In the genomic region with DNA sequence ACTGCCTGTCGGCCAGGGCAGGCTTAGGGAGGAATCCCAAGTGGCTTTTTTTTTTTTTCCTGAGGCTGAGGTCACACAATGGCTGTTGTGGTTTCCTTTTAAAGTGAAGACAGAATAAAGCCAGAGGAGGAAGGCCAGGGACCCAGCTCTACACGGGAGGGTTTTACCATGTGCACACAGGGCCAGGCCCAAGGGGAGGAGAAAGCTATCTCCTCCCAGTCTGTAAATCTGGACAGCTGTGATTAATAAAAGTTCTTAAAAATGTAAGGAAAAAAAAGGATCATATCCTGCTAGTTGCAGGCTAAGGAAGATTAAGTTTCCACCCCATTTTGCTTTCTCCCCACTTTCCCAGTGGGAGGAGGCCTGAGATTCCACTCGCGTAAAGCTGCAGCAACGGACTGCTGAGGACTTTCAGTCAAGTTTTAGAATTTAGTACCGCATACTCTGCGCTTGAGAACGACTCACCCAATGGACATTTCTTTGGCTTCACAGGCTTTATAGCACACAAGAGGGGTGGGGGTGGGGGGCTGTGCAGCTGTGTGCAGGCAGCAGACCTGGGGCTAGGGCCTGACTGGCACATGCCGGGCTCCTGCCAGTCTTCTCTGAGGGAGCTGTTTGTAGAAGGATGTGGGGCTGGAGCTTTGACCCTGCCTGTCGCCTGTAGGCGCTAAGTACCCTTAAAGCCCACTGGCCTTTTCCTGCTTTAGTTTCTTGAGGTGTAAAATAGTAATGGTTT, we compare ENCODE assay signal across 10 mouse cellular contexts.
DNase-seq lines count a peak whose midpoint lies in the region; ATAC-seq and TF ChIP-seq lines count a peak whose summit lies in the region.
"Had no signal": no experiment of that assay in that cellular context is flagged by ENCODE, and none has a peak within 500 bp of the region (broad histone marks: within the 10 kb centered on the region; RNA-seq: fewer than 3 reads in every experiment).

No protein-coding gene starts in this region.

- peak overlapping the region; percentile 66 for H3K27ac ChIP-seq in layer of hippocampus, adult 2 months
- peak overlapping the region; percentile 95 for H3K27ac ChIP-seq in embryonic facial prominence, embryonic 15.5 days (replicated peaks)
- peak overlapping the region; percentile 92 for H3K27ac ChIP-seq in hindbrain, embryonic 13.5 days
- peak overlapping the region; percentile 36; the same call in 1 of the 2 replicates for H3K27ac ChIP-seq in midbrain, embryonic 16.5 days (ENCODE audit: low read length)

- no peak overlapping the region; the same call in 1 of the 2 replicates for H3K4me3 ChIP-seq in layer of hippocampus, adult 2 months
- H3K4me3 ChIP-seq in embryonic facial prominence, embryonic 15.5 days (replicated peaks) = no peak overlapping the region
- H3K4me3 ChIP-seq in hindbrain, embryonic 13.5 days = no peak overlapping the region
- H3K4me3 ChIP-seq in midbrain, embryonic 16.5 days (ENCODE audit: low read depth, low read length) = no peak overlapping the region
- H3K4me3 ChIP-seq: megakaryocyte, embryonic 14.5 days had no signal

- no peaks in the 10 kb centered on the region for H3K27me3 ChIP-seq in embryonic facial prominence, embryonic 15.5 days
- no peaks in the 10 kb centered on the region for H3K27me3 ChIP-seq in hindbrain, embryonic 13.5 days
- no peaks in the 10 kb centered on the region for H3K27me3 ChIP-seq in midbrain, embryonic 16.5 days (ENCODE audit: control insufficient read depth, insufficient read depth, low read depth, low read length)

- peak overlapping the region; percentile 38 for H3K4me2 ChIP-seq in embryonic facial prominence, embryonic 15.5 days (replicated peaks)
- no peak overlapping the region for H3K4me2 ChIP-seq in hindbrain, embryonic 13.5 days
- no peak overlapping the region for H3K4me2 ChIP-seq in midbrain, embryonic 16.5 days (ENCODE audit: low read length)

- peaks cover 79% of the 10 kb centered on the region for H3K4me1 ChIP-seq in embryonic facial prominence, embryonic 15.5 days
- peaks cover 73% of the 10 kb centered on the region for H3K4me1 ChIP-seq in hindbrain, embryonic 13.5 days (replicated peaks)
- peaks cover 59% of the 10 kb centered on the region for H3K4me1 ChIP-seq in midbrain, embryonic 16.5 days (ENCODE audit: control insufficient read depth, insufficient read depth, low read length)

- peaks cover 11% of the 10 kb centered on the region for H3K36me3 ChIP-seq in embryonic facial prominence, embryonic 15.5 days
- peaks cover 17% of the 10 kb centered on the region for H3K36me3 ChIP-seq in hindbrain, embryonic 13.5 days
- H3K36me3 ChIP-seq in midbrain, embryonic 16.5 days (ENCODE audit: control insufficient read depth, insufficient read depth, low read length) = peaks cover 14% of the 10 kb centered on the region

- TF ChIP-seq CTCF in layer of hippocampus, adult 2 months (conservative IDR thresholded peaks at IDR 0.05) = no peak

- H3K9me3 ChIP-seq in embryonic facial prominence, embryonic 15.5 days (replicated peaks) = no peaks in the 10 kb centered on the region
- H3K9me3 ChIP-seq in hindbrain, embryonic 13.5 days = no peaks in the 10 kb centered on the region
- no peaks in the 10 kb centered on the region for H3K9me3 ChIP-seq in midbrain, embryonic 16.5 days (replicated peaks; ENCODE audit: control insufficient read depth, low read length, poor library complexity, severe bottlenecking)
- H3K9me3 ChIP-seq: megakaryocyte, embryonic 14.5 days had no signal

- no peak overlapping the region for H3K9ac ChIP-seq in embryonic facial prominence, embryonic 15.5 days
- H3K9ac ChIP-seq in hindbrain, embryonic 13.5 days = peak overlapping the region; percentile 43; the same call in 1 of the 2 replicates
- peak overlapping the region; percentile 43 for H3K9ac ChIP-seq in midbrain, embryonic 16.5 days (ENCODE audit: low read depth, low read length)

- ATAC-seq in embryonic facial prominence, embryonic 15.5 days (ENCODE audit: insufficient number of reproducible peaks, low FRiP score, low TSS enrichment, low read depth) = 0 out of 2 replicates have a peak, but pooled peaks have one; percentile 40
- ATAC-seq in hindbrain, embryonic 13.5 days (ENCODE audit: low FRiP score) = no peak
- no peak; the same call in 1 of the 2 replicates for ATAC-seq in midbrain, embryonic 16.5 days

- no peak for DNase-seq in layer of hippocampus, adult 2 months (ENCODE audit: low spot score in 2 of 2)
- no peak for DNase-seq in layer of hippocampus, postnatal 25 days (ENCODE audit: extremely low spot score in 1 of 2, low spot score in 1 of 2)
- no peak for DNase-seq in MN1 (ENCODE audit: low spot score)
- no peak for DNase-seq in left cerebral cortex, adult 18-20 months (ENCODE audit: low spot score in 2 of 2)
- DNase-seq in cerebellum, postnatal 10 days = no peak
- DNase-seq: cerebellum, adult 11 months had no signal

- WGBS in embryonic facial prominence, embryonic 15.5 days = 16% methylated on average over 11 of the region's 11 CpGs
- WGBS in hindbrain, embryonic 13.5 days = 32% methylated on average over 11 of the region's 11 CpGs
- WGBS in midbrain, embryonic 16.5 days = 28% methylated on average over 11 of the region's 11 CpGs

Comparison
In these comparisons a context has a peak if more than half of its experiments do, and no peak if none do; other contexts are left out.
1. H3K27ac ChIP-seq: peak in every context shown above with its lines; median percentile 95 in embryonic facial prominence, embryonic 15.5 days; 92 in hindbrain, embryonic 13.5 days; 66 in layer of hippocampus, adult 2 months; 36 in midbrain, embryonic 16.5 days.